Mouse (Mus musculus): ENCODE measurements around the gene Mettl21a. TPM values are rescaled to one million over a fixed set of nuclear protein-coding genes. Genes with fewer than 3 reads are reported as not detected.
"Not testable (repeated sequence)": the region's sequence is repeated elsewhere in the genome, so short reads cannot be mapped to it uniquely, and the experiment has no call there.

Mettl21a gene
- polyA plus RNA-seq, 1 experiment, result not detected

DNA sequence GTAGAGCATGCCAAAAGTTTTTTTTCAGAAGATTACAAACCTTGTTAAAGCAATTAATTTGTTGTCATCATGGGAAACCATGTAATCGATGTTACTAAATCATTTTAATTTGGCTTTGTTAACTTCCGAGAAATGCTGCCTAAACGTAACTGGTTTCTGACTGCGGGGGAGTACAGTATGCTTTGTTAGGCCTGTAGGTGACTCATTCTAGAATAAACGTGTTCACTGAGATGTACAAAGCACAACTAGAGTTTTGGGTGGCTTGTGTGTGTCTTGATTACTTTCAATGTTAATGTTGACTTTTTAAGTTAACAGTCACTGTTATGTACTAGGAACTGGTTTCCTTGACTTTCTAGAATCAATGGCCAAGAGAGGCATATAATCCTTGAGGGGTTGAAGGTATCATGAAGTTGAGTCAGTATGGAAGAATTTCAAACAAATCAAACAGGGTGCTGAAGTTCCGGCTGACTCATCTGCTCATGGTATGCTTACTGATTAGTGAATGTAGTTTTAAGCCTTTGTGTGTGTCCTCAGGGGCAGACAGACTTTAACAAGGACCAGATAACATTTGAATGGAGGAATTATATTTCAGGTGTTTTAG, 15.7 kb downstream of the Mettl21a start:
- Histone ChIP-seq H3K27ac (ENCODE audit: insufficient read depth, low read depth, low read length) (no peak overlapping the region), H3K4me1 (ENCODE audit: control insufficient read depth, insufficient read depth, low read length) (no peaks in the 10 kb centered on the region), H3K4me3 (ENCODE audit: insufficient read depth, low read depth, low read length) (no peak overlapping the region)
- TF ChIP-seq POLR2A (IDR thresholded peaks at IDR 0.05; ENCODE audit: insufficient read depth, low read depth, low read length), result no peak
- TF ChIP-seq CTCF (IDR thresholded peaks at IDR 0.05; ENCODE audit: insufficient read depth, low read depth, low read length), result no peak
- 48% methylated on average over 6 of the region's 6 CpGs for WGBS

DNA sequence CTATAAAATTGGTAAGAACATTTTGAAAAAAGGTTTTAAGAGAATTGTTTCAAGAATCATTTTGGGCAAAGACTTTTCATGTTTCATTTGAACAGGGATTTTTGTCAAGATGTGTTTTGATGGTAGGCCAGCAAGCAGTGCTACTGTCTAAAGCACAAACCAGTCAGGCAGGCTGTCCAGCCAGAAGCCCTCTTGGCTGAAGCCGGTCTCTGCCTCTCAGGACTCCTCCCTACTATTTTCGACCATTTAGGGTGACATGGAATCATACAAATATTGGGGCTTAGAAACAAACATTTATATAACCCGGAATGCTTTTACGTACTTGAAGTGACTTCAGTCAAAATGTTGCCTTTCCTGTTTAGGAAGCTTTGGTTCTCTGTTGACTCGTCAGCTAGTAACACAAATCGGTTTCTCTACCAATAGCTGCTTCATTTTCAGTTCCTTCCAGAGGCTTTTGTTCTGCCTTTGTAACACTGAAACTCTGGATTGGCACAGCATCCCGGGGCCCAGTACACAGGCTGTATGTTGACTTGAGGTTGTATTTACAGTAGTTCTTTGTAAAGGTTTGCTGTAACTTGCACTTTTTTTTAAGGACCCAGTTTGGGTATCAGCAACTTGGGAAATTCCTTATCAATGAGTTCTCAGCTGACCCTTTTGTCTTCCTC, 16.5 kb downstream of the Mettl21a start:
- Histone ChIP-seq H3K4me1 (ENCODE audit: control insufficient read depth, insufficient read depth, low read length) (no peaks in the 10 kb centered on the region), H3K4me3 (ENCODE audit: insufficient read depth, low read depth, low read length) (no peak overlapping the region), H3K27ac (ENCODE audit: insufficient read depth, low read depth, low read length) (no peak overlapping the region)
- TF ChIP-seq POLR2A (IDR thresholded peaks at IDR 0.05; ENCODE audit: insufficient read depth, low read depth, low read length) (no peak), CTCF (IDR thresholded peaks at IDR 0.05; ENCODE audit: insufficient read depth, low read depth, low read length) (no peak)
- WGBS, result 53% methylated on average over 7 of the region's 7 CpGs

DNA sequence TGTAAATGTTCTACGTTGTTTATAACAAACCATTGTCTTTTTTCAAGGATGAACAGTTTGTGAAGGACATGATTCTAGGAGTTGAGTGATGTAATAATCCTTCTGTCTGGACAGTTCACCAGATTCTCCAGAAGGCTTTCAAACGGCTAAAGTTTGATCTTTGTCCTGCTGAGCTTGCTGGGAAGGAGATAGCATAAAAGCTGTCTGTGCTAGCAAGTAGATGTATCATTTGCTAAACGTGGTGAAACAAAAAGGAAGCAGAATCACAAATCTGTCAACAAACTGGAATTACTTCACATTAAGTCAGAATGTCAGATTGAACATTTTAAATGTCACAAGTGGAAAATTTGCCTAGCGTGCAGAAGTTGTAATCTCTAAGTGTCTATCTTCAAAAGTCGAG, 18.1 kb downstream of the Mettl21a start:
- no peak overlapping the region for H3K27ac ChIP-seq (ENCODE audit: insufficient read depth, low read depth, low read length)
- TF ChIP-seq POLR2A (IDR thresholded peaks at IDR 0.05; ENCODE audit: insufficient read depth, low read depth, low read length), result no peak
- TF ChIP-seq CTCF (IDR thresholded peaks at IDR 0.05; ENCODE audit: insufficient read depth, low read depth, low read length), result no peak
- WGBS, result 60% methylated on average over 5 of the region's 5 CpGs
- H3K4me1 ChIP-seq (ENCODE audit: control insufficient read depth, insufficient read depth, low read length), result no peaks in the 10 kb centered on the region
- H3K4me3 ChIP-seq (ENCODE audit: insufficient read depth, low read depth, low read length), result no peak overlapping the region

DNA sequence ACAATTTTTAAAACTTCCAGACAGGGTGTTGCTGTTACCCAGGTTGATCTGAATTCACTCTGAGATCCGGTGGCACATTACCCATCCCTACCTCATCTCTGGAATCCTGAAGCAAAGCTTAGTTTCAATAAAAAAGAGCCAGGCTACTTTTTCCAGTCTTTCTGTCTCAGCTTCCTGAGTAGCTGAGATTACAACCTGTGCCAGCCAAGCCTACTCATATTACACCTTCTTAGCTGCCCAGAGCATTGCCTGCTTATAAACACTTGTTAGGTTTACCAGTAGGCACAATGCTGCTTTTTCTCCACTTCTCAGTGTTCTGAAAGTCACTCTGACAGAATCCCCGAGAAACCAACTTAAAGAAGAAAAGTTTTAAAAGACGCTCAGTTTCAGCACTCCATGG, 38.2 kb downstream of the Mettl21a start:
- WGBS, result 84% methylated on average over 3 of the region's 3 CpGs
- H3K27ac ChIP-seq (ENCODE audit: insufficient read depth, low read depth, low read length), result no peak overlapping the region
- peaks cover 3% of the 10 kb centered on the region; the same call in 1 of the 2 replicates for H3K4me1 ChIP-seq (ENCODE audit: control insufficient read depth, insufficient read depth, low read length)
- no peak overlapping the region for H3K4me3 ChIP-seq (ENCODE audit: insufficient read depth, low read depth, low read length)
- TF ChIP-seq CTCF (IDR thresholded peaks at IDR 0.05; ENCODE audit: insufficient read depth, low read depth, low read length), result no peak

DNA sequence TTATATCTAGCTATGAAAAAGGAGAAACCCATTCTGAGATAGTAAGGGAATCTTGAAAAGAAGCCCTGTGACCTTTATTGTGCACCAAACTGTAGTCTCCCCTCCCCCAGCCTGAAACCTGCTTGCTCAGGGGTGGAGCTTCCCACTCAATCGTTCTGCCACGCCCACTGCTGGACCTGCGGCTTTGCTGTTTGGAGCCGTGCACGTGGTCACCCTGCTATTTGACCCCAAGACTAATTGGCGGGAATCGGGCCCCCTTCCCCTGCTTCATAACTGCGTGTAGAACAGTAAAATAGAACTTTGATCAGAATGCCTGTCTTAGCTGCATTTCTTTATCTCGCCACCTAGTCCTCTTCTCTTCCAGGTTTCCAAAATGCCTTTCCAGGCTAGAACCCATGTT, 39.1 kb downstream of the Mettl21a start:
- WGBS, result 65% methylated on average over 9 of the region's 9 CpGs
- H3K4me1 ChIP-seq (ENCODE audit: control insufficient read depth, insufficient read depth, low read length); H3K4me3 ChIP-seq (ENCODE audit: insufficient read depth, low read depth, low read length); H3K27ac ChIP-seq (ENCODE audit: insufficient read depth, low read depth, low read length): not testable (repeated sequence)

DNA sequence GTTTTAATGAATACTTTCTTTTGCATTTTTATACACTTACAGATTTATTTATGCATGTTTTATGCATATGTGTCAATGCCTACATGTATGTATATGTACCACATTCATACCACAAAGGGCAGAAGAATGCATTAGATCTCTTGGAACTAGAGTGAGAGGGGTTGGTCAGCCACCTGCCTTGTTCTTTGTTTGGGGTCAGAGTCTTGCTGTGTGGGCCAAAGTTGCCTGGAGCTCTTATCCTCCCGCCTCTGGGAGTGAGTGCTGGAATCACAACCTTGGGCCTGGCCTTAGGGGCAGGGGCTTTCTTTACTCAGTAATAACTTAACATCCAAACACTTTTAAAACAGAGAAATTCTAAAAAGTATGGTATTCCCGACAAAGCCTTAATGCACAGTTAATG, 40.3 kb downstream of the Mettl21a start:
- H3K4me3 ChIP-seq (ENCODE audit: insufficient read depth, low read depth, low read length), result no peak overlapping the region
- WGBS, result 80% methylated on average over 2 of the region's 2 CpGs
- TF ChIP-seq POLR2A (IDR thresholded peaks at IDR 0.05; ENCODE audit: insufficient read depth, low read depth, low read length) (no peak), CTCF (IDR thresholded peaks at IDR 0.05; ENCODE audit: insufficient read depth, low read depth, low read length) (no peak)
- no peak overlapping the region for H3K27ac ChIP-seq (ENCODE audit: insufficient read depth, low read depth, low read length)
- peaks cover 3% of the 10 kb centered on the region; the same call in 1 of the 2 replicates for H3K4me1 ChIP-seq (ENCODE audit: control insufficient read depth, insufficient read depth, low read length)

DNA sequence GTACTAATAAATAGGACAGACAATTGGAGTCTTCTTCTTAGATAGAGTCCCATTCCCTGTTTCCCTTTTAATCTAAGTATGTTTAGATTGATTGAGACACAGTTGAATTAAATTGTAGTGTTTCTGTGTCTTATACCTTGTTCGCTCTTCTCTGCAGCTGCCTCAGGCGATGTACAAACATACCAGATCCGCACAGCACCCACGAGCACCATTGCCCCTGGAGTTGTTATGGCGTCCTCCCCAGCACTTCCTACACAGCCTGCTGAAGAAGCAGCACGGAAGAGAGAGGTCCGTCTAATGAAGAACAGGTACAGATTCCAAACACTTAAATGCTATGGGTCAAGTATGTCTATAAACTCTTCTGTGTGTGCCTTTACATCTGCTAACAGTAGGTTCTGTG, 41.0 kb downstream of the Mettl21a start:
- Histone ChIP-seq H3K27ac (ENCODE audit: insufficient read depth, low read depth, low read length) (no peak overlapping the region), H3K4me1 (ENCODE audit: control insufficient read depth, insufficient read depth, low read length) (peaks cover 3% of the 10 kb centered on the region; the same call in 1 of the 2 replicates), H3K4me3 (ENCODE audit: insufficient read depth, low read depth, low read length) (no peak overlapping the region)
- TF ChIP-seq CTCF (IDR thresholded peaks at IDR 0.05; ENCODE audit: insufficient read depth, low read depth, low read length) (no peak), POLR2A (IDR thresholded peaks at IDR 0.05; ENCODE audit: insufficient read depth, low read depth, low read length) (no peak)
- 82% methylated on average over 7 of the region's 7 CpGs for WGBS

DNA sequence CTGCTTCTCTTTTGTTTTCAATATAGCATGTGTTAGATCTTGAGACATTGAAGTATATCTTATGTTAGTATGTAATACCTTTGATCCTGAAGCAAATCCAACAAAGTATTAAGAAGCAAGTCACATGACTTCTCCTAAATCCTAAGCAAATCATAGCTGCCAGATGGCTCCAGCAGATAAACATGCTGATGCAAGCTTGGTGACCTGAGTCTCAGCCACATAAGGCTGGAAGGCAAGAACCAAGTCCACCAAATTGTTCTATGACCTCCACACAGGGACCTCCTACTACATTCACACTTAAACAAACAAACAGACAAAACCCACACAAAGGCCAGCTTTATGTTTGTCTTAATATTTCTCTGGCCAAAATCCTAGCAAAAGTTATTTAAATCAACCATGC, 48.8 kb downstream of the Mettl21a start:
- TF ChIP-seq POLR2A (IDR thresholded peaks at IDR 0.05; ENCODE audit: insufficient read depth, low read depth, low read length) (no peak), CTCF (IDR thresholded peaks at IDR 0.05; ENCODE audit: insufficient read depth, low read depth, low read length) (no peak)
- H3K4me3 ChIP-seq (ENCODE audit: insufficient read depth, low read depth, low read length), result no peak overlapping the region
- no peaks in the 10 kb centered on the region for H3K4me1 ChIP-seq (ENCODE audit: control insufficient read depth, insufficient read depth, low read length)
- no peak overlapping the region for H3K27ac ChIP-seq (ENCODE audit: insufficient read depth, low read depth, low read length)

DNA sequence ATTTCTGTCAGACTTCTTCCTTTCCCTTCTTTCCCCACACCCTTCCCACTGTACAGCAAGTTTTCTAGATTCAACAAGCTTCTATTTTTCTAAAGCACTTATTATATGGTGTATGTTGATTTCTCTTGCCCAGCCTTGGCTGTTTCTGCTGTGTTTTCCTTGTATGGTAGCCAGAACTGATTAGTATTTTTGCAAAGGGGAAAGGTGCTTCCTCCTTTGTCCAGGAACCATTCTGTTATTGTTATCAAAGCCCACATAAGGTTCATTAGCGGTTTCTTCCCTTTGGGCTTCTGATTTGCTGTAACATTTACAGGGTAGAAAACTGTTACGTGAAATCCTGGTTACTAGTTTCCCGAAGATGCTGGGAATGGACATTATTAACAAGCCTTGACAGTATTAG, 56.9 kb downstream of the Mettl21a start:
- WGBS, result 88% methylated on average over 3 of the region's 3 CpGs
- no peak for TF ChIP-seq POLR2A (IDR thresholded peaks at IDR 0.05; ENCODE audit: insufficient read depth, low read depth, low read length)
- TF ChIP-seq CTCF (IDR thresholded peaks at IDR 0.05; ENCODE audit: insufficient read depth, low read depth, low read length), result no peak

More for the DNA sequence above, 56.9 kb downstream of the Mettl21a start:
- Histone ChIP-seq H3K27ac (ENCODE audit: insufficient read depth, low read depth, low read length) (no peak overlapping the region), H3K4me1 (ENCODE audit: control insufficient read depth, insufficient read depth, low read length) (no peaks in the 10 kb centered on the region), H3K4me3 (ENCODE audit: insufficient read depth, low read depth, low read length) (no peak overlapping the region)

Other genes with a start within 250 kb of the Mettl21a start
- gene Creb1, start 84.6 kb downstream of the Mettl21a start, polyA plus RNA-seq (2012; ENCODE audit: insufficient read depth, insufficient read length, low replicate concordance, missing spikeins), result 112 TPM in 1 of 2 replicates, not detected in the other
- not detected in 2 replicates for gene Ccnyl1, start 73.2 kb upstream of the Mettl21a start, polyA plus RNA-seq (2012; ENCODE audit: insufficient read depth, insufficient read length, low replicate concordance, missing spikeins)
- not detected in 2 replicates for gene Fzd5, start 120.5 kb upstream of the Mettl21a start, polyA plus RNA-seq (2012; ENCODE audit: insufficient read depth, insufficient read length, low replicate concordance, missing spikeins)

All from olfactory bulb, adult 2 months (tissue).